Mouse (Mus musculus) layer of hippocampus, postnatal 25 days (tissue): ENCODE data around the gene Ryr1. TPM values are rescaled to one million over a fixed set of nuclear protein-coding genes. Genes with fewer than 3 reads are reported as not detected.
A peak's percentile ranks its signal among the peaks of the same experiment; 100 is the strongest.

Source experiments
- DNase-seq, 2 experiments: peaks; one replicate each; pipeline ENCODE4 v3.0.0; 2022; ENCODE audit warnings: mixed read lengths in 2 of 2, low spot score in 1 of 2; ENCODE audit errors: extremely low spot score in 1 of 2
- total RNA-seq, 2 experiments: library from RNA; stranded (reverse); gene quantifications; 2 replicates each; pipeline ENCODE4 v1.2.3; 2021

The Ryr1 gene
- 10 to 100 TPM; 12.0 to 15.1 TPM for total RNA-seq

- no peak for DNase-seq
Observed at GRCm38 (mm10) chr7:29124970-29125369, at the start of gene Ryr1. Gene Ryr1 (minus strand): TSS chr7:29125179.

GRCm38 (mm10) chr7:29172390-29173016 is 47.5 kb upstream of the Ryr1 start:
- DNase-seq: no peak

- DNase-seq: no peak
Observed at GRCm38 (mm10) chr7:29171562-29172097, 46.7 kb upstream of the Ryr1 start.

- no peak for DNase-seq
Observed at GRCm38 (mm10) chr7:29170755-29171561, 46.0 kb upstream of the Ryr1 start.

- DNase-seq: peak in 1 of 2 experiments; percentile 35
Observed at GRCm38 (mm10) chr7:29170066-29170754, 45.2 kb upstream of the Ryr1 start, which contains the start of the genes Ggn and Spred3. Gene Ggn (plus strand): TSS chr7:29170210. Gene Spred3 (minus strand): TSS chr7:29170411.

GRCm38 (mm10) chr7:29169231-29170065 is 44.5 kb upstream of the Ryr1 start:
- peak; percentile 67 for DNase-seq

GRCm38 (mm10) chr7:29168791-29169230 is 43.8 kb upstream of the Ryr1 start:
- DNase-seq: peak in 1 of 2 experiments; percentile 41

GRCm38 (mm10) chr7:29168121-29168695 is 43.2 kb upstream of the Ryr1 start:
- no peak for DNase-seq

GRCm38 (mm10) chr7:29167656-29168055 is 42.7 kb upstream of the Ryr1 start:
- no peak for DNase-seq

- no peak for DNase-seq
Observed at GRCm38 (mm10) chr7:29162750-29163525, 38.0 kb upstream of the Ryr1 start.

- no peak for DNase-seq
Observed at GRCm38 (mm10) chr7:29162294-29162693, 37.3 kb upstream of the Ryr1 start.

- DNase-seq: no peak
Observed at GRCm38 (mm10) chr7:29158264-29158663, 33.3 kb upstream of the Ryr1 start.

- peak; percentile 74 to 75 for DNase-seq
Observed at GRCm38 (mm10) chr7:29155838-29156782, 31.1 kb upstream of the Ryr1 start, which contains the start of gene Fam98c. Gene Fam98c (minus strand): TSS chr7:29156234.

- peak; percentile 83 to 88 for DNase-seq
Observed at GRCm38 (mm10) chr7:29155196-29155837, 30.3 kb upstream of the Ryr1 start.

- DNase-seq: no peak
Observed at GRCm38 (mm10) chr7:29154018-29154720, 29.2 kb upstream of the Ryr1 start.

- DNase-seq: no peak
Observed at GRCm38 (mm10) chr7:29151486-29151885, 26.5 kb upstream of the Ryr1 start.
